Mouse (Mus musculus): Measurements from ENCODE around the gene Slc39a7. TPM values are rescaled to one million over a fixed set of nuclear protein-coding genes. Genes with fewer than 3 reads are reported as not detected.
A peak's percentile ranks its signal among the peaks of the same experiment; 100 is the strongest.

Gene Slc39a7
- polyA plus RNA-seq, 1 experiment from 2014 or later = 53.2 TPM

DNA sequence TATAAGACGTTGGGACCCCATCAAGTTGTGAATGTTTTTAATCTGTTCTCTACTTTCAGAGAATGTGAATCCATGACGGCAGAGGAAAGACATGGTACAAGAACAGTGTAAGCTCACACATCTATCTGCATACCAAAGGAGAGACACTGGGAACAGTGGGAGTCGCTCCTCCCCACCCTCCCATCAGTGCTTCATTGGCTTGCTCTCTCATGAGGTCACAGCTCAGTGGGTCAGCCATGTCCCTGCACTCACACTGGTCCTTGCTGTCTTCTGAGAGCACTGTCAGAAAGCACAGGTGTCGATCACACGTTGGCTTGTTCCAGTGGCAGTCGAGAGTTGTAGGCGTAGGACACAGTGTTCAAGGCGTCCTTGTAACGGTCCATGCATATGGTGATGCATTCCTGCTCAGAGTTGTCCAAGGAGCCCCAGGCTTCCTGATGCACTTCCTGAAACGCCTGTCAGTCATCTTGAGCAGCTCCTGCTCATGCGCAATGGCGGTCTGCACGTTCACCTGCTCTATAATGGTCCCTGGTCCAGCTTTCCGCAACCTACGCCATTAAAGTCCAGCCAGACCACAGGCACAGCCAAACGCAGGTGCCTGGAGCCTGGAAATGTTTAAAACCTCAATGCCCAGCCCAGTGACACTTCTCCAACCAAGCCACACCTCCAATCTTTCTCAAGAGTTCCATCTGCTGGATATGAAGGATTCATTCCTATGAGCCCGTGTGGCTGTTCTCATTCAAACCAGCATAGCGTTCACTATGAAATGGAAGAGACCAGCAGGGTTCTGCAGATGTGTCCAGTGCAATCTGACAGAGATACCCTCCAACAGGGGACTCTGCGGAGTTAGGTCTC lies 51.1 kb downstream of the Slc39a7 start:
- Histone ChIP-seq H3K27me3 (ENCODE audit: control insufficient read depth, insufficient read depth, low read length) (peaks cover 44% of the 10 kb centered on the region), H3K27ac (replicated peaks in 1 of 2; ENCODE audit: control insufficient read depth in 1 of 2, insufficient read depth in 1 of 2, low read depth in 2 of 2, low read length in 2 of 2) (0 out of 4 replicates have a peak overlapping the region, but pooled peaks of 1 of the 2 experiments have one; percentile 47), H3K9me3 (ENCODE audit: control insufficient read depth, low read length) (no peaks in the 10 kb centered on the region), H3K4me2 (ENCODE audit: low read length) (peak overlapping the region; percentile 68), H3K36me3 (ENCODE audit: control insufficient read depth, insufficient read depth, low read length) (no peaks in the 10 kb centered on the region), H3K9ac (ENCODE audit: low read length) (no peak overlapping the region), H3K4me1 (ENCODE audit: control insufficient read depth in 2 of 2, insufficient read depth in 2 of 2, low read length in 2 of 2) (peaks cover 11 to 12% of the 10 kb centered on the region in 2 experiments; a peak in 2 of 4 replicates), H3K4me3 (ENCODE audit: control insufficient read depth in 1 of 2, insufficient read depth in 1 of 2, low read depth in 1 of 2, low read length in 2 of 2) (no peak overlapping the region)
- no peak for ATAC-seq (ENCODE audit: insufficient number of reproducible peaks, insufficient read depth, low FRiP score, low read depth)
- 69% methylated on average over 19 of the region's 19 CpGs for WGBS

DNA sequence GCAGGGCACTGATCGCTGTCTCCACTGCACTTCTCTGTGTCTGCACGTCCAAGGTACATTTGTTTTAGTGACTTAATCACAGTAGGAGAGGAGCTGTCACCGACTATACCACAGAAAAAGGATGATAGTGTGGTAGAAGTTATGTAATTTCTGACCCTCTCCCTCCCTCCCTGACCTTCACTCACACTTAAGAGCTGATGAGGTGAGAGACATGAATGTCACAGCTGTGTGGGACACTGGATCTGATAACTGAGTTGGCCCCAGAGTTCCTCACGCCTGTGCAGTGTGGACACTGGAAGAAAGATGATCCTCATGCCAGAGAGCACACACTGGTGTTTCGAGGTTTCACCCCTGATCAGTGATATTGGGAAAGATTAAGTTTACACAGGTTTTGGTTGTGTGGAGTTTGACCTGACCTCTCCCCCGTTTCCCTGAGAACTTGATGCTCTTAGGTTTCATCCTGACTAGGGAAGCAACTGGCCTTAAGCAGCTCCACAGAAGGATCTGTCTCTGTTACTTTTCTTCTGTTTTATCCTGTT lies 51.9 kb downstream of the Slc39a7 start:
- Histone ChIP-seq H3K9ac (ENCODE audit: low read length) (no peak overlapping the region), H3K4me1 (ENCODE audit: control insufficient read depth in 2 of 2, insufficient read depth in 2 of 2, low read length in 2 of 2) (peaks cover 11 to 12% of the 10 kb centered on the region in 2 experiments; a peak in 2 of 4 replicates), H3K27me3 (ENCODE audit: control insufficient read depth, insufficient read depth, low read length) (peaks cover 44% of the 10 kb centered on the region), H3K27ac (replicated peaks in 1 of 2; ENCODE audit: control insufficient read depth in 1 of 2, insufficient read depth in 1 of 2, low read depth in 2 of 2, low read length in 2 of 2) (no peak overlapping the region), H3K4me2 (ENCODE audit: low read length) (no peak overlapping the region), H3K9me3 (ENCODE audit: control insufficient read depth, low read length) (no peaks in the 10 kb centered on the region), H3K4me3 (ENCODE audit: control insufficient read depth in 1 of 2, insufficient read depth in 1 of 2, low read depth in 1 of 2, low read length in 2 of 2) (no peak overlapping the region), H3K36me3 (ENCODE audit: control insufficient read depth, insufficient read depth, low read length) (no peaks in the 10 kb centered on the region)
- no peak for ATAC-seq (ENCODE audit: insufficient number of reproducible peaks, insufficient read depth, low FRiP score, low read depth)
- WGBS = 67% methylated on average over 6 of the region's 6 CpGs

DNA sequence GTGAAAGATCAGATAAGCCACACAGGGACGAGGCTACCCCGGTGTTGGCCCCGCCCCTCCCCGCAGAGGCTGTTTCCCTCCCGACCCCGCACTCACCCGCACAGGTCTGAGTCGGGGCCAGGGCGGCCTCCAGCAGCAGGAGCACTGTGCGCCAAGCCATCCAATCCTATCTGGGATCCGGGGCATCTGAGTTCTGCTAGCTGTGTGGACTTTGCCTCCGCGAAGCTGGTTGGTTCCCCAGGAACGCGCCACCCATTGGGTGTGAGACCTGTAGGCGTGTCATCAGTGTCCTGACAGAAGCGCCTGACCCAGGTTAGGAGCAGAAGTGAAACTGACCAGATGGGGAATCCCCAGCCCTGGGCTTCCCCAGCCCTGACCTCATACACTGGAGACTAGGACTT lies 52.9 kb downstream of the Slc39a7 start:
- peak overlapping the region; percentile 46; the same call in 1 of the 2 replicates for H3K9ac ChIP-seq (ENCODE audit: low read length)

More for the DNA sequence above, 52.9 kb downstream of the Slc39a7 start:
- whole genome bisulfite sequencing = under 1% methylated on average over 17 of the region's 17 CpGs
- Histone ChIP-seq H3K36me3 (ENCODE audit: control insufficient read depth, insufficient read depth, low read length) (no peaks in the 10 kb centered on the region), H3K27me3 (ENCODE audit: control insufficient read depth, insufficient read depth, low read length) (peaks cover 46% of the 10 kb centered on the region), H3K27ac (replicated peaks in 1 of 2; ENCODE audit: control insufficient read depth in 1 of 2, insufficient read depth in 1 of 2, low read depth in 2 of 2, low read length in 2 of 2) (no peak overlapping the region), H3K9me3 (ENCODE audit: control insufficient read depth, low read length) (no peaks in the 10 kb centered on the region), H3K4me1 (ENCODE audit: control insufficient read depth in 2 of 2, insufficient read depth in 2 of 2, low read length in 2 of 2) (peaks cover 11 to 12% of the 10 kb centered on the region in 2 experiments; a peak in 2 of 4 replicates), H3K4me2 (ENCODE audit: low read length) (peak overlapping the region; percentile 63), H3K4me3 (ENCODE audit: control insufficient read depth in 1 of 2, insufficient read depth in 1 of 2, low read depth in 1 of 2, low read length in 2 of 2) (peak overlapping the region; percentile 35 to 36; a peak in 3 of 4 replicates)
- 0 out of 2 replicates have a peak, but pooled peaks have one; percentile 23 for ATAC-seq (ENCODE audit: insufficient number of reproducible peaks, insufficient read depth, low FRiP score, low read depth)

MicroRNA genes within 50 kb of the gene (microRNA counts, 519-probe panel; counts per million panel counts)
- microRNA mmu-miR-219 = 322 counts per million, percentile 70 among the panel's probes with 10 or more counts

Small RNA genes within 50 kb of the gene (microRNA-seq; reads per million reads assigned to microRNA genes)
- not detected for gene Mir219a-1
- gene Mir219c = not detected

Other genes starting within 250 kb of the Slc39a7 start
- 13.5 and 16.4 TPM in 2 replicates for gene Angptl4, start 249.9 kb downstream of the Slc39a7 start, polyA plus RNA-seq (2014; fragmentation: Nextera tagmentation; extraction: Ambion mirVana)
- gene Kank3, start 221.2 kb downstream of the Slc39a7 start, polyA plus RNA-seq (2014; fragmentation: Nextera tagmentation; extraction: Ambion mirVana) = 53.8 and 54.2 TPM in 2 replicates
- 653 and 768 TPM in 2 replicates for gene Rps28, start 207.1 kb downstream of the Slc39a7 start, polyA plus RNA-seq (2014; fragmentation: Nextera tagmentation; extraction: Ambion mirVana)
- gene Ndufa7, start 207.1 kb downstream of the Slc39a7 start, polyA plus RNA-seq (2014; fragmentation: Nextera tagmentation; extraction: Ambion mirVana) = 628 and 707 TPM in 2 replicates
- gene Cd320, start 188.6 kb downstream of the Slc39a7 start, polyA plus RNA-seq (2014; fragmentation: Nextera tagmentation; extraction: Ambion mirVana) = 43.5 and 49.2 TPM in 2 replicates
- gene Gm7029, start 157.8 kb downstream of the Slc39a7 start, polyA plus RNA-seq (2014; fragmentation: Nextera tagmentation; extraction: Ambion mirVana) = not detected in 2 replicates
- 4.5 and 5.4 TPM in 2 replicates for gene Kifc1, start 141.0 kb downstream of the Slc39a7 start, polyA plus RNA-seq (2014; fragmentation: Nextera tagmentation; extraction: Ambion mirVana)
- gene Platr17, start 126.5 kb downstream of the Slc39a7 start, polyA plus RNA-seq (2014; fragmentation: Nextera tagmentation; extraction: Ambion mirVana) = 0.26 and 0.35 TPM in 2 replicates
- 24.5 and 27.2 TPM in 2 replicates for gene Daxx, start 122.3 kb downstream of the Slc39a7 start, polyA plus RNA-seq (2014; fragmentation: Nextera tagmentation; extraction: Ambion mirVana)
- gene Tapbp, start 115.8 kb downstream of the Slc39a7 start, polyA plus RNA-seq (2014; fragmentation: Nextera tagmentation; extraction: Ambion mirVana) = 44.9 and 47.1 TPM in 2 replicates
- 4.5 and 8.9 TPM in 2 replicates for gene Zbtb22, start 115.8 kb downstream of the Slc39a7 start, polyA plus RNA-seq (2014; fragmentation: Nextera tagmentation; extraction: Ambion mirVana)
- gene Rgl2, start 102.1 kb downstream of the Slc39a7 start, polyA plus RNA-seq (2014; fragmentation: Nextera tagmentation; extraction: Ambion mirVana) = 30.3 and 38.9 TPM in 2 replicates
- 110 TPM in 2 replicates for gene Pfdn6, start 91.3 kb downstream of the Slc39a7 start, polyA plus RNA-seq (2014; fragmentation: Nextera tagmentation; extraction: Ambion mirVana)
- gene Wdr46, start 91.0 kb downstream of the Slc39a7 start, polyA plus RNA-seq (2014; fragmentation: Nextera tagmentation; extraction: Ambion mirVana) = 14.7 and 15.5 TPM in 2 replicates
- gene B3galt4, start 80.2 kb downstream of the Slc39a7 start, polyA plus RNA-seq (2014; fragmentation: Nextera tagmentation; extraction: Ambion mirVana) = 3.8 and 4.6 TPM in 2 replicates
- gene Vps52, start 75.9 kb downstream of the Slc39a7 start, polyA plus RNA-seq (2014; fragmentation: Nextera tagmentation; extraction: Ambion mirVana) = 27.6 and 30.6 TPM in 2 replicates
- gene Rps18, start 75.7 kb downstream of the Slc39a7 start, polyA plus RNA-seq (2014; fragmentation: Nextera tagmentation; extraction: Ambion mirVana) = 1,085 and 1,186 TPM in 2 replicates
- 32.3 and 37.8 TPM in 2 replicates for gene H2-K1, start 31.3 kb downstream of the Slc39a7 start, polyA plus RNA-seq (2014; fragmentation: Nextera tagmentation; extraction: Ambion mirVana)
- gene Ring1, start 7.0 kb downstream of the Slc39a7 start, polyA plus RNA-seq (2014; fragmentation: Nextera tagmentation; extraction: Ambion mirVana) = 5.4 and 7.4 TPM in 2 replicates
- gene H2-Ke6, start 3.6 kb downstream of the Slc39a7 start, polyA plus RNA-seq (2014; fragmentation: Nextera tagmentation; extraction: Ambion mirVana) = 46.8 and 57.7 TPM in 2 replicates
- gene Rxrb, start 130 bp upstream of the Slc39a7 start, polyA plus RNA-seq (2014; fragmentation: Nextera tagmentation; extraction: Ambion mirVana) = 14.2 and 16.4 TPM in 2 replicates
- 0.32 and 0.51 TPM in 2 replicates for gene Col11a2, start 7.8 kb upstream of the Slc39a7 start, polyA plus RNA-seq (2014; fragmentation: Nextera tagmentation; extraction: Ambion mirVana)
- 0.78 TPM in 1 of 2 replicates, not detected in the other for gene H2-Oa, start 60.7 kb upstream of the Slc39a7 start, polyA plus RNA-seq (2014; fragmentation: Nextera tagmentation; extraction: Ambion mirVana)
- 5.7 and 9.3 TPM in 2 replicates for gene H2-DMa, start 87.9 kb upstream of the Slc39a7 start, polyA plus RNA-seq (2014; fragmentation: Nextera tagmentation; extraction: Ambion mirVana)
- 72.8 and 74.9 TPM in 2 replicates for gene Brd2, start 91.0 kb upstream of the Slc39a7 start, polyA plus RNA-seq (2014; fragmentation: Nextera tagmentation; extraction: Ambion mirVana)
- gene H2-DMb2, start 111.6 kb upstream of the Slc39a7 start, polyA plus RNA-seq (2014; fragmentation: Nextera tagmentation; extraction: Ambion mirVana) = 0.32 and 0.36 TPM in 2 replicates
- gene H2-DMb1, start 121.4 kb upstream of the Slc39a7 start, polyA plus RNA-seq (2014; fragmentation: Nextera tagmentation; extraction: Ambion mirVana) = 0.38 and 0.62 TPM in 2 replicates
- 1.7 and 1.9 TPM in 2 replicates for gene Tap1, start 155.9 kb upstream of the Slc39a7 start, polyA plus RNA-seq (2014; fragmentation: Nextera tagmentation; extraction: Ambion mirVana)
- gene Psmb9, start 156.1 kb upstream of the Slc39a7 start, polyA plus RNA-seq (2014; fragmentation: Nextera tagmentation; extraction: Ambion mirVana) = 1.6 and 1.7 TPM in 2 replicates
- 4.4 and 4.6 TPM in 2 replicates for gene Psmb8, start 166.0 kb upstream of the Slc39a7 start, polyA plus RNA-seq (2014; fragmentation: Nextera tagmentation; extraction: Ambion mirVana)
- gene Tap2, start 171.8 kb upstream of the Slc39a7 start, polyA plus RNA-seq (2014; fragmentation: Nextera tagmentation; extraction: Ambion mirVana) = 2.1 and 2.8 TPM in 2 replicates
- not detected in 2 replicates for gene H2-Ob, start 207.2 kb upstream of the Slc39a7 start, polyA plus RNA-seq (2014; fragmentation: Nextera tagmentation; extraction: Ambion mirVana)
- gene H2-Ab1, start 226.0 kb upstream of the Slc39a7 start, polyA plus RNA-seq (2014; fragmentation: Nextera tagmentation; extraction: Ambion mirVana) = 7.0 and 10.0 TPM in 2 replicates

Measured in heart, embryonic 14.5 days (tissue).